Mouse (Mus musculus): ENCODE data around the gene Dhrs4. TPM values are rescaled to one million over a fixed set of nuclear protein-coding genes. Genes with fewer than 3 reads are reported as not detected.

Dhrs4 gene
- polyA plus RNA-seq, 1 experiment from 2014 or later = 26.3 TPM

DNA sequence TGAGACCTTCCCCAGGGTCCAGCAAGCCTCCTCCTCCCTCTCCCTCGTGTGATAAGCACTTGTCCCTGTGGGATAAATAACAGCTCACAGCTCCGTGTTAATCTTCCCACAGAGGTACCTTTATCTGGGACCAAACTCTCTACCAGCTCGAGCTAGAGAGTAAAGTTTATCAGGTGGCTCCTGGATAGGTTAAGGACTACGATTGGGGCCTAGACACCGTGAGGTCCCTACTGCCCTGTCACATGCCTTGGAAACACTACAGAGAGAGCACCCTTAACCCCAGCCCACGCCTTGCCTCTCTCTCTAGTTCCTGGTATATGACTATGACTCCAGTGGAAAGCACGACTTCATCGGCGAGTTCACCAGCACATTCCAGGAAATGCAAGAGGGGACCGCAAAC lies 35.4 kb downstream of the Dhrs4 start:
- WGBS = 75% methylated on average over 10 of the region's 10 CpGs
- H3K4me3 ChIP-seq = no peak overlapping the region

DNA sequence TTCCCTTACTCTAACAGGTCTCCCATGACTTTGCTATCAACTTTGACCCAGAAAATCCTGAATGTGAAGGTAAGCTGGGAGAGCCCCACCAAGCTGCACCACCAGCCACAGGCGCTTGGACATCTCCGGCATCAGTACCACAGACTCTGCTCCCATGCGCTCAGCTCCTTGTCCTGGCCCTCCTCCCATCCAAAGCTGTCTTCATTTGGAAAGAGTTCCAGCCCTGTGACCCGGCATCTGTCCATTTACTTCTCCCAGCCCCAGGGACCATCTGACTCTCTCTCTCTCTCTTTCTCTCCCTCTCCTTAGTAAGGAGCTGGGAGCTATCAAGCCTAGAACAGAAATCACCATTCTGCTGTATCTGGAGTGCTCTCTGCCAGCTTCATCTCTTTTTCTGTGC lies 37.3 kb downstream of the Dhrs4 start:
- Histone ChIP-seq H3K4me3 (no peak overlapping the region), H3K4me1 (replicated peaks) (peaks cover 33% of the 10 kb centered on the region), H3K4me2 (no peak overlapping the region), H3K27ac (replicated peaks) (no peak overlapping the region), H3K36me3 (no peaks in the 10 kb centered on the region), H3K9me3 (no peaks in the 10 kb centered on the region), H3K27me3 (no peaks in the 10 kb centered on the region), H3K9ac (no peak overlapping the region)
- 89% methylated on average over 4 of the region's 4 CpGs for WGBS
- no peak for ATAC-seq (ENCODE audit: low FRiP score, low read depth)

More for the DNA sequence above, 35.4 kb downstream of the Dhrs4 start:
- ATAC-seq (ENCODE audit: low FRiP score, low read depth) = no peak
- Histone ChIP-seq H3K36me3 (no peaks in the 10 kb centered on the region), H3K4me2 (no peak overlapping the region), H3K27me3 (no peaks in the 10 kb centered on the region), H3K9ac (no peak overlapping the region), H3K27ac (replicated peaks) (no peak overlapping the region), H3K9me3 (no peaks in the 10 kb centered on the region), H3K4me1 (replicated peaks) (peaks cover 21% of the 10 kb centered on the region)

DNA sequence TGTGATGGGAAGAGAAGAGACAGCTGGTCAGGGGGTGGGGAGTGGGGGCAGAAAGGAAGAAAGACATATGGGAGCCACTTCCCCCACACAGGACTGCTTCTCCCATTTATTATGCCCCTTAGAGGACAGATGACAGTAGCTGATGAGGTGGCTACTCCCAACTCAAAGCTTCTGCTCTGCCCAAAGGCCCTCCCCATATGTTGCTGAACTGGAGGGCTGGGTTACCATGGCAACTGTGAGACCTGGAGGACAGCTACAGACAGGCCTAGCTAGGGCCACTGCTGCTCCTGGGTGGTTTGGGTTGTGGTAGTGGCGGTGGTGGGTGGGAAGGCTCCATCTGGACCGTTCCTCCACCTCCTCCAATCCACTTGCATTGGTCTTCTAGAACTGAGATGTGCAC lies 40.3 kb downstream of the Dhrs4 start:
- peak; percentile 73 for ATAC-seq (ENCODE audit: low FRiP score, low read depth)
- Histone ChIP-seq H3K9ac (no peak overlapping the region), H3K4me1 (replicated peaks) (peaks cover 27% of the 10 kb centered on the region), H3K9me3 (no peaks in the 10 kb centered on the region), H3K4me3 (no peak overlapping the region), H3K36me3 (no peaks in the 10 kb centered on the region), H3K27me3 (no peaks in the 10 kb centered on the region), H3K27ac (replicated peaks) (peak overlapping the region; percentile 49), H3K4me2 (peak overlapping the region; percentile 11; the same call in 1 of the 2 replicates)
- 29% methylated on average over 2 of the region's 2 CpGs for WGBS

DNA sequence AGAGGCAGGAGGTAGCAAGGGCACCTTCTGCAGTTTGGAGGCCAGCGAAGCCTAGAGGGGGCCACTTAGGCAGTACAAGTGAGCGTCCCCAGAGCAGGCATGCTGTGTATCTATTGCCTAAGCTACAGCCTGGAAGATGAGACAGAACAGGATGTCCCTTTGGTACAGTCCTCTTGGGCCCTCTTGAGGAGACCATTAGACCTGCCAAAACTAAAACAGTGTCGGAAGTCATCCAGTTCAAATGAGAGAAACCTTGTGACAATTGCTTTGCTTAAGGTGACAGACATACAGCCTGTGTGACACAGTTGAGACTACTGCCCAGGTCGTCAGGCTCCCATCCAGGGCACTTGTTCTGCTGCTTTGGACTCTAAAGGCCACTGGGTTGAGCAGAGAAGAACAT lies 41.0 kb downstream of the Dhrs4 start:
- Histone ChIP-seq H3K9me3 (no peaks in the 10 kb centered on the region), H3K27me3 (no peaks in the 10 kb centered on the region), H3K27ac (replicated peaks) (peak overlapping the region; percentile 49), H3K4me3 (no peak overlapping the region), H3K9ac (no peak overlapping the region), H3K4me1 (replicated peaks) (peaks cover 27% of the 10 kb centered on the region), H3K4me2 (peak overlapping the region; percentile 24), H3K36me3 (no peaks in the 10 kb centered on the region)
- 52% methylated on average over 4 of the region's 4 CpGs for WGBS
- no peak for ATAC-seq (ENCODE audit: low FRiP score, low read depth)

DNA sequence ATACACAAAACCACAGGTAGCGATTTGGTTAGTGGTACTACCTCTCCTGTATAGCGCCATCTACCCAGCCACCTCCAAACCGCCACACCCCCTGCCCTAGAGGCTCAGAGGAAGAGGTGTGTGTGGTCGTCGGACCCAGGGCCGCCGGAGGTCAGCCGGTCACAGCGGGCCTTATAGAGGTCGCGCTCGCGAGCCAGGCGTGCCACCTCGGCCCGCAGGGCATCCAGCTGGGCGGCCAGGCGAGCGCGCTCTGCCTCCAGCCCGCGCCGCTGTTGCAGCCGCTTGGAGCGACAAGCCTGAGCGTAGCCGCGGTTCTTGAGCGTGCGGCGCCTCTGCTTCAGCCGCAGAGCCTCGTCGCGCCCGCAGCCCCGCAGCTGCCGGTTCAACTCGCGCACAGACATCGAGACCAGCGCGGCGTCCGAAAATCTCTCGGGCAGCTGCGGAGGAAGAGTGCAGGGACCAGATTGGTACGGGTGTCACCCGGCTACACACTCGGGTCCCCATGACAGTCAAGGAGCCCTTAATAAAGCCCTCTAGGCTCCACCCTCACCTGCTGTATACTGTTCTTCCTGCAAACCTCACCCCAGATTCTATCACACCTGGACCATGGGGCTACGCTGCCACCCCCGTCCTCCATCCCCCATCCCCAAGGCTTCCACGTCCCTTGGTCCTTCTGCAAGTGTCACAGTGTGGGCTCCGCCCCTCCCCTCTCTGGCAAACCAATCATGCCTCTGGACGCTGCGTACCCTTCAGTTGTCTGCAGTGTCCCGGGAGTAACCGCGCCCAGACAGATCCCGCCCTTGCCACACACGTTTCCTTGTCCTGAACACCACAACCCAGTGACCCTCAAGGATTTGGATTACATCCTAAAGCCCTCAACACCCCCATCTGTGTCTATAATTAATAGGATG lies 42.1 kb downstream of the Dhrs4 start:
- no peaks in the 10 kb centered on the region for H3K9me3 ChIP-seq
- H3K9ac ChIP-seq = peak overlapping the region; percentile 73
- peak overlapping the region; percentile 86 for H3K27ac ChIP-seq (replicated peaks)
- peak; percentile 85 for ATAC-seq (ENCODE audit: low FRiP score, low read depth)
- no peaks in the 10 kb centered on the region for H3K27me3 ChIP-seq
- H3K4me2 ChIP-seq = peak overlapping the region; percentile 97
- H3K36me3 ChIP-seq = no peaks in the 10 kb centered on the region
- WGBS = under 1% methylated on average over 61 of the region's 61 CpGs
- H3K4me1 ChIP-seq (replicated peaks) = peaks cover 27% of the 10 kb centered on the region
- peak overlapping the region; percentile 64 for H3K4me3 ChIP-seq

DNA sequence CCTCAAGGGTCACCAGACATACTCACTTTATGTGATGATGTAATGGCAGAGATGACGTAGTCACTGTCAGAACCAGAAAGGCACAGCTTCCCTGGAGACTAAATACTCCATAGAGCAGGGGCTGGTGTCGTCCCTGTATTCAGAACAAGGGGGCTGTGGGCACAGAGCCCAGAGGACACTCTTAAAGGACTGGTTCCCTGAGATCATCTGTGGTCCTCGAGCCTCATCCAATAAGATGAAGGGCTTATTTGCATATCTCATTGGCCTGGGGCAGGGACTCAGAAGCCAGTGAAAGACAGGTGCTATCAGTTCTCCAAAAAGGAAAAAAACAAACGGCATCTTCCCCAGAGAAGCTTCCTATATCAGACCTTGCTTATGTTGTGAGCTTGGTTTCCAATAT lies 45.5 kb downstream of the Dhrs4 start:
- 54% methylated on average over 4 of the region's 4 CpGs for WGBS
- Histone ChIP-seq H3K4me3 (no peak overlapping the region), H3K9ac (no peak overlapping the region), H3K4me1 (replicated peaks) (peaks cover 21% of the 10 kb centered on the region), H3K27me3 (no peaks in the 10 kb centered on the region), H3K4me2 (no peak overlapping the region), H3K27ac (replicated peaks) (no peak overlapping the region), H3K36me3 (no peaks in the 10 kb centered on the region), H3K9me3 (no peaks in the 10 kb centered on the region)
- no peak for ATAC-seq (ENCODE audit: low FRiP score, low read depth)

DNA sequence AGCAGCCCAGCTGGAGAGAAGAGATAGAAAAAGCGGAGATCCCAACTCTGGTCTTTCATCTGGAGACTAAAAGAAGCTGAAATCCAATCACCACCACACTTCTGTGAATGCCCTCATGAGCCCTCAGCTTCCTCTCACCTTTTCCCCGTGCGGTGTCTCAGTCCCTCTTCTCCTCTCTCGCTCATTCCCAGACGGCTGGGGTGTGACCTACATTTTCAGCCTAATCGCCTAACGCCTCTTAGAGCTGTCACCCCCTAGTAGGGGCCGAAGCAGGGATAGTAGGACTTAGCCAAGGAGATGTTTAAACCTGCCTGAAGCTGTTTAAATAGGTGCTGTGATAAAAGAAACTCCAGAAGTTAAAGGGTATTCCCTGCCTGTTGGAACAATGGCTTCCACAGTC lies 46.2 kb downstream of the Dhrs4 start, which contains the start of gene Nrl:
Gene Nrl (minus strand): TSS at position 197 of the 400 bp plus-strand sequence.
- Histone ChIP-seq H3K27ac (replicated peaks) (no peak within 1 kb of the TSS), H3K4me3 (no peak within 1 kb of the TSS), H3K9me3 (no peaks in the 10 kb centered on the region), H3K36me3 (no peaks in the 10 kb centered on the region), H3K27me3 (no peaks in the 10 kb centered on the region), H3K4me2 (no peak within 1 kb of the TSS), H3K4me1 (replicated peaks) (peaks cover 14% of the 10 kb centered on the region), H3K9ac (no peak within 1 kb of the TSS)
- WGBS = 61% methylated on average over 8 of the region's 8 CpGs
- no peak for ATAC-seq (ENCODE audit: low FRiP score, low read depth)

DNA sequence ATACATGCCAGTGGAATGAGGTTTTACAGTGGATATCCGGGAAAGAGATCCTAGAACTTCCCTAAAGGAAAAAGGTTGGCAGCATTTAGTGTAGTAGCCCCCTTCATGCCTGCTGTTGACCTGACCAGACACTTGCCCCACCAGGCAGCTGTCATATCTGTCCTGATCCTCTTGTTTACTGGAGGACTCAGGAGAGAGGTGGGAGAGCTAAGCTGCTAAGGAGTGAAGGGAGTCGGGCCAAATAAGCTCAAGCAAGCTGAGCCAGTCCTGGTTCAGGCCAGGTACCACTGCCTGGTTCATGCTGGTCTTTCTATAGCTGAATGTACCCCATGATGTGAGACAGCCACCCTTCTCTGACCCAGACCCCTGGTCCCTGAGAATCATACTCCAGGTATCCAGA lies 48.1 kb downstream of the Dhrs4 start:
- Histone ChIP-seq H3K27ac (replicated peaks) (no peak overlapping the region), H3K9ac (no peak overlapping the region), H3K4me3 (no peak overlapping the region), H3K4me1 (replicated peaks) (no peaks in the 10 kb centered on the region), H3K27me3 (no peaks in the 10 kb centered on the region), H3K36me3 (no peaks in the 10 kb centered on the region), H3K4me2 (no peak overlapping the region), H3K9me3 (no peaks in the 10 kb centered on the region)
- WGBS = 87% methylated on average over 2 of the region's 2 CpGs
- no peak for ATAC-seq (ENCODE audit: low FRiP score, low read depth)

DNA sequence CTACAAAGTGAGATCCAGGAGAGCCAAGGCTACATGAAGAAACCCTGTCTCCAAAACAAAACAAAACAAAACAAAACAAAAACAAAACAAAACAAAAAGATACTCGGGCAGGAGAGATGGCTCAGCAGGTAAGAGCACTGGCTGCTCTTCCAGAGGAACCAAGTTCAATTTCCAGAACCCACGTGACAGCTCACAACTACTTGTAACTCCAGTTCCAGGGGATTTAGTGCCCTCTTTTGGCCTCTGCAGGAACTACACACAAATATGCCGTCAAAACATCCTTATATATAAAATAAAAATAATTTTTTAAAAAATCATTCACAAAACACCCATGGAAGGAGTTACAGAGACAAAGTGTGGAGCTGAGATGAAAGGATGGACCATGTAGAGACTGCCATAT lies 49.4 kb downstream of the Dhrs4 start:
- H3K4me3 ChIP-seq = no peak overlapping the region
- H3K27ac ChIP-seq (replicated peaks) = no peak overlapping the region
- no peak overlapping the region for H3K9ac ChIP-seq
- no peaks in the 10 kb centered on the region for H3K36me3 ChIP-seq
- WGBS = 10% methylated on average over 3 of the region's 3 CpGs
- H3K9me3 ChIP-seq = no peaks in the 10 kb centered on the region
- ATAC-seq (ENCODE audit: low FRiP score, low read depth) = no peak
- H3K27me3 ChIP-seq = no peaks in the 10 kb centered on the region
- no peak overlapping the region for H3K4me2 ChIP-seq
- H3K4me1 ChIP-seq (replicated peaks) = no peaks in the 10 kb centered on the region

DNA sequence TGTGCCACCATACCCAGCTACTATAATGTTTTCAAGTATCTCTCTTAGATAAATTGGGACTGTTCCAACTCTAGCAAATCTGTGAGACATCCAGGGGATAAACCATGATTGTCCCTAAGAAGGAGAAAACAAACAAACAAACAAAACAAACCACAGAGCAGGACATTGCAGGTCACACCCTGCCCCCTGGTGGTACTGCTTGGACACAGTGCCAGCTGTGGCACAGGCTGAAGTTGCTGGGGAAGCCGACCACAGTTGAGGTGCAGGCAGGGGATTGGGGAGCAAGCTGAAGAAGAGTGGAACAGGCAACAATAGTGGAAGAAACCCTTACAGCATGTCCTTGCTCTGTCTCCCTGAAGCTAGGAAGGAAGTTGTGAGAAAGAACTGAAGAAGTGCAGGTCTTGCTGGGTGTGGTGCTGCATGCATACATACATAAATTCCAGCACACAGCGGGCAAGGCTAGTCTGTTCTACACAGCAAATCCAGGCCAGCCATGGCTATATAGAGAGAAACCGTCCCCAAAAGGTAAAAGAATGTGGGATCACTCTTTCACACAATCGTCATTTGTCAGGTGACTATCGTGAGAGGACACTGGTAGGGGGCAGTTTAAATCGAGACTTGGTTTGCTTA lies 57.7 kb downstream of the Dhrs4 start:
- no peak overlapping the region for H3K4me2 ChIP-seq
- no peak overlapping the region for H3K27ac ChIP-seq (replicated peaks)
- 53% methylated on average over 6 of the region's 6 CpGs for WGBS
- peaks cover 17% of the 10 kb centered on the region for H3K4me1 ChIP-seq (replicated peaks)
- H3K9ac ChIP-seq = no peak overlapping the region
- no peak for ATAC-seq (ENCODE audit: low FRiP score, low read depth)
- H3K4me3 ChIP-seq = no peak overlapping the region
- no peaks in the 10 kb centered on the region for H3K9me3 ChIP-seq
- H3K36me3 ChIP-seq = no peaks in the 10 kb centered on the region
- H3K27me3 ChIP-seq = no peaks in the 10 kb centered on the region

Data from hindbrain, embryonic 15.5 days (tissue).